Mouse (Mus musculus) forebrain, postnatal 0 days (tissue): ENCODE data around the gene Gc. TPM values are rescaled to one million over a fixed set of nuclear protein-coding genes. Genes with fewer than 3 reads are reported as not detected.

Experiments used
- ATAC-seq: fragments of 200-750 bp; cut with Nextera tagmentation; 2 replicates; pipeline ENCODE4 v1.8.0; 2017; ENCODE audit warnings: mild to moderate bottlenecking, moderate library complexity
- DNase-seq: peaks from one replicate; pipeline ENCODE4 v3.0.0-alpha.2; 2015
- H3K27ac ChIP-seq: fragments of 300-500 bp; sonication (generic); 2 replicates; pipeline ENCODE4 v1.5.1; 2014; ENCODE audit warnings: low read depth, mild to moderate bottlenecking, antibody characterized with exemption, low read length, moderate library complexity, mixed read lengths
- H3K27me3 ChIP-seq: fragments of 300-500 bp; sonication (generic); 2 replicates; pipeline ENCODE4 v1.6.1; 2014; ENCODE audit warnings: mild to moderate bottlenecking, low read length, mixed read lengths; ENCODE audit not compliant: insufficient read depth
- H3K36me3 ChIP-seq: fragments of 300-500 bp; sonication (generic); 2 replicates; pipeline ENCODE4 v1.6.1; 2014; ENCODE audit warnings: mild to moderate bottlenecking, moderate library complexity; ENCODE audit not compliant: insufficient read depth
- H3K4me1 ChIP-seq: fragments of 300-500 bp; sonication (generic); 2 replicates; pipeline ENCODE4 v1.6.1; 2014; ENCODE audit warnings: antibody characterized with exemption; ENCODE audit not compliant: insufficient read depth
- H3K4me2 ChIP-seq: fragments of 300-500 bp; sonication (generic); 2 replicates; pipeline ENCODE4 v1.6.1; 2014; ENCODE audit warnings: low read depth, mild to moderate bottlenecking, moderate library complexity
- H3K4me3 ChIP-seq: fragments of 300-500 bp; sonication (generic); 2 replicates; pipeline ENCODE4 v1.5.1; 2014; ENCODE audit warnings: low read depth, low read length, mixed read lengths
- H3K9ac ChIP-seq: fragments of 300-500 bp; sonication (generic); 2 replicates; pipeline ENCODE4 v1.6.1; 2014; ENCODE audit warnings: mild to moderate bottlenecking
- H3K9me3 ChIP-seq: fragments of 300-500 bp; sonication (generic); 2 replicates; pipeline ENCODE4 v1.6.1; 2016; ENCODE audit warnings: low read length
- CTCF ChIP-seq: sonication (generic); IDR thresholded peaks from 2 replicates; pipeline ENCODE4 v1.5.1; 2016; ENCODE audit warnings: antibody characterized with exemption, control low read depth, low read depth
- WGBS: fragments of 180-500 bp; shearing (Covaris S2); extraction: QIAGEN DNeasy Blood & Tissue Kit; methylation state at CpG from one replicate; pipeline ENCODE4 v1.1.7; 2014; 5-methylcytosine and 5-hydroxymethylcytosine counted together
- polyA plus RNA-seq: library from polyadenylated mRNA; unstranded; fragments of >200 nt; fragmentation: Nextera tagmentation; extraction: Ambion mirVana; gene quantifications from 2 replicates; pipeline ENCODE4 v1.2.1, GENCODE M21; 2015
- total RNA-seq: library from RNA; depleted of rRNA; stranded (reverse); fragments of >200 nt; gene quantifications from 2 replicates; pipeline ENCODE4 v1.2.3, GENCODE M21; 2014; rRNA removed

Gene Gc
- total RNA-seq (not detected in 2 replicates), polyA plus RNA-seq (not detected in 2 replicates)

DNA sequence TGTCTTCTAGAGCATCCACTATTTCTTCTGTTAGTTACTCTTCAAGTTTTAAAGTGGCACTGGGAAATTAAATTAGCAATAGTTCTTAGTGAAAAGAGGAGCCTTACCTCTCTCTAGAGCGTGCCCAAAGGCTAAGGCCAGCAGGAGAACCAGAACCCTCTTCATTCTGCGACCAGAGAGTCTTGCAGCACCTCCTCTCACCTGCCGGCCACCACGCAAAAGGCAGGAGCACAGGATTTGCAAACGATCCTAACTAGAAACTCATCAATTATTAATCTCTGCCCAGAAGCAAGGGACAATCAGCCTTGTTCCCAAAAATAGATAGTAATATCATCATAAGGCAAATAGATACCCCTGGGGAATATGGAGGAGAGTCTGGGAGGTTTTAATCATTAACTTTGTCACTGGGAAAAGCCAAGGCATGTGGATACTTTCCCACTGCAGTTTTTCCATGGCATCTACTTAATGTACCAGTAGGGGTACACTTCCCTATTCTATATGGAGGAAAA lies at the start of gene Gc:
Gc (minus strand) TSS at position 345 of the 509 bp plus-strand sequence.
- Histone ChIP-seq H3K4me2 (no peak within 1 kb of the TSS), H3K27me3 (no peaks in the 10 kb centered on the region), H3K4me1 (no peaks in the 10 kb centered on the region), H3K9me3 (no peaks in the 10 kb centered on the region), H3K36me3 (no peaks in the 10 kb centered on the region), H3K9ac (no peak within 1 kb of the TSS), H3K27ac (no peak within 1 kb of the TSS), H3K4me3 (no peak within 1 kb of the TSS)
- WGBS: 81% methylated on average over 5 of the region's 5 CpGs
- ATAC-seq (no peak), DNase-seq (no peak)
- no peak for TF ChIP-seq CTCF

DNA sequence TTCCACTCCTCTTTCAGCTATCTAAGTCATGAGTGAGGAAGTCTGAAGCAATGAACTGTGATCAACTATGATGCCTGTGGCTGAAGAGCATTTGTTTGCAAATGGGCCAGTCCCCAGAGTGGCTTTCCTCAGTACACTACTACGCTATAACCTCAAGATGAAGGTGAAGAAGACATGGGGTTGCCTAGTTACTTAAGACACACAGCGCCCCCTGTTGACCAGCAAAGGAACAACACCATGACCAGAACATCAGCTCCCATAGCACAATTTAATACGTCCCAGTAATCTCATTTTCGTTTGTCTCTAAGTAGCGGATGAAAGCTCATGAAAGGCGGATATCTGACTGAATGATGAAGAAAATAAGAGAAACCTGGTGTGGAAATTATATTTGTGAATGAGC lies 42.5 kb upstream of the Gc start:
- 64% methylated on average over 6 of the region's 6 CpGs for WGBS
- Histone ChIP-seq H3K9me3 (no peaks in the 10 kb centered on the region), H3K4me2 (no peak overlapping the region), H3K4me3 (no peak overlapping the region), H3K4me1 (no peaks in the 10 kb centered on the region), H3K36me3 (no peaks in the 10 kb centered on the region), H3K9ac (no peak overlapping the region), H3K27me3 (no peaks in the 10 kb centered on the region), H3K27ac (no peak overlapping the region)
- ATAC-seq (no peak), DNase-seq (no peak)
- TF ChIP-seq CTCF: peak; percentile 8; the same call in 1 of the 2 replicates

DNA sequence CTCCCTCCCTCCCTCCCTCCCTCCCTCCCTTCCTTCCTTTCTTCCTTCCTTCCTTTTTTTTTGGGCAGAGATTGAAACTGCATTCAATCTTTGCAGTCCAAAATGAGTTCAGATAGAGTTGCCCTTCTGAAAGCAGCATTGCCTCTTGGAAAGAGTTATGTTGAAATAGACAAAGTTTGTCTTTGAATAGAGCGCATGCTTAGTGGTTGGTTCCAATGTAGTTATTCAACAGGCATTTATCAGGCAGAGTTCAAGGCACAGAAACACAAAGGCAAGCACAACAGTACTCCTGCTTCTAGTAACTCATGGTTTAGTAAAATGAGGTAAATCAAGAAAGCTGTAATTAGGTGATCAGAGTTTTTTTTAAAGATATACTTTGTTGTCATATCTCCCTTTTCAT lies 34.9 kb upstream of the Gc start:
- no peaks in the 10 kb centered on the region for H3K9me3 ChIP-seq
- DNase-seq (no peak), ATAC-seq (no peak)
- no peaks in the 10 kb centered on the region for H3K4me1 ChIP-seq
- no peak overlapping the region for H3K4me3 ChIP-seq
- no peak overlapping the region for H3K9ac ChIP-seq
- no peak overlapping the region for H3K4me2 ChIP-seq
- H3K27ac ChIP-seq: no peak overlapping the region
- H3K27me3 ChIP-seq: no peaks in the 10 kb centered on the region
- TF ChIP-seq CTCF: no peak
- H3K36me3 ChIP-seq: no peaks in the 10 kb centered on the region
- 77% methylated on average over 1 of the region's 1 CpGs for WGBS

DNA sequence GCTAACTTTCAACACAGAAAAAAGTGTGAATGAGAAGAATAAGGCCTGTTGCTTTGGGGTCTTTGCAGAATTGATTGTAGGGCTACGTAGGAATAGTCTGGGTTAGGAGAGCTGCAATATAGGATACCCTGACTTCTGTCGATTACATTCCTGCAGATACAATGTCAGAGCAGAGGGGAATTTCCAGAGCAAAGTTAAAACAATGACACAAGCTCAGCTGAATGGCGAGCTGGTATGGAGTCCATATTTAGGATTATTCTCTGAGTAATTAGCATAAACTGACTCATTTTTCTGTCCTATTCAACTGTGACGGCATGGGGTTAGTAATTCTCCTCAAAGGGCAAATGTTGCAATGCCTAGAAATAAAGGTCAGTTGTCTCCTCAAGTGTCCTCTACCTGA lies 12.8 kb upstream of the Gc start:
- no peak for ATAC-seq
- no peak for TF ChIP-seq CTCF
- no peaks in the 10 kb centered on the region for H3K27me3 ChIP-seq

DNA sequence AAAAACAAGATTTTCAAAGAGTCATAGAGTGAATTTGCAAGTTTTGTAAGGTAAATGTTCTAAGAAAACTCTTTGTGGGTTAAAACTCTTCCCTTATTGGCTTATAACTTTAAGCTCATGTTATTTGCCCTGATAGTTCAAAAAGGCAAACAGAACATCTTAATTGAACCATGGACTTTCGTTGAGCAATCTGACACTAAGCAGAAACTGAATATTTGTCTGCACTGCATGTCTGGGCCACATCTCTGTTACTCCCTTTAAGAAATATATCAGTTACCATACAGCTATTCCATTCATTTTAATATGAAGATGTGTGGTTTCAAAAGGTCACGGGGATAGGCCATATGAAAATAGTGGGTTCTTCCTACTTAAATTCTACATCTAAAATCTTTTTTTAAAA lies 10.2 kb upstream of the Gc start:
- Histone ChIP-seq H3K27me3 (no peaks in the 10 kb centered on the region), H3K4me3 (no peak overlapping the region), H3K9me3 (no peaks in the 10 kb centered on the region), H3K27ac (no peak overlapping the region), H3K4me1 (no peaks in the 10 kb centered on the region), H3K9ac (no peak overlapping the region), H3K36me3 (no peaks in the 10 kb centered on the region), H3K4me2 (no peak overlapping the region)
- no peak for TF ChIP-seq CTCF
- DNase-seq: no peak
- ATAC-seq: no peak
- WGBS: 78% methylated on average over 2 of the region's 2 CpGs

More for the DNA sequence above, 12.8 kb upstream of the Gc start:
- no peak overlapping the region for H3K27ac ChIP-seq
- no peaks in the 10 kb centered on the region for H3K4me1 ChIP-seq
- no peak overlapping the region for H3K4me2 ChIP-seq
- no peaks in the 10 kb centered on the region for H3K9me3 ChIP-seq
- WGBS: 79% methylated on average over 4 of the region's 4 CpGs
- H3K36me3 ChIP-seq: no peaks in the 10 kb centered on the region
- no peak overlapping the region for H3K9ac ChIP-seq
- H3K4me3 ChIP-seq: no peak overlapping the region
- no peak for DNase-seq

DNA sequence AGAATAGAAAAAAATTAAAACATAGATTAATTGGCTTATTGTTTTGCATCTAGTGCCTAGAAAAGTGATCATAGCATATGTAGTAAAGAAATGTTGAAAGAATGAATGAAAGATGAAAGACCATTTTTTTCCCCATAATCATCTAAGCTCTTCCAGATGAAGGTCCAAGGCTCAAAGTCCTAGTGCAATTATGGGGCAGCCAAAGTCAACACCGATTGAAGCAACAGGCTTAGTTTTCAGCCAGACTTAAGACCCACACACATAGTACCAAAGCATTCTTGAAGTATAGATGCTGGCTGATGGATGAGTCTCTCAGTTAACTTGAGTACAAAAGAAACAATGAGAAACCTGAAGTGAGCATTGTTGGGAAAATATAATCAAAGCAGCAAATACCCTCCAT lies 9.3 kb upstream of the Gc start:
- Histone ChIP-seq H3K27me3 (no peaks in the 10 kb centered on the region), H3K36me3 (no peaks in the 10 kb centered on the region), H3K9ac (no peak overlapping the region), H3K4me2 (no peak overlapping the region), H3K27ac (no peak overlapping the region), H3K4me1 (no peaks in the 10 kb centered on the region), H3K9me3 (no peaks in the 10 kb centered on the region), H3K4me3 (no peak overlapping the region)
- 91% methylated on average over 1 of the region's 1 CpGs for WGBS
- no peak for TF ChIP-seq CTCF
- DNase-seq: no peak
- ATAC-seq: no peak

DNA sequence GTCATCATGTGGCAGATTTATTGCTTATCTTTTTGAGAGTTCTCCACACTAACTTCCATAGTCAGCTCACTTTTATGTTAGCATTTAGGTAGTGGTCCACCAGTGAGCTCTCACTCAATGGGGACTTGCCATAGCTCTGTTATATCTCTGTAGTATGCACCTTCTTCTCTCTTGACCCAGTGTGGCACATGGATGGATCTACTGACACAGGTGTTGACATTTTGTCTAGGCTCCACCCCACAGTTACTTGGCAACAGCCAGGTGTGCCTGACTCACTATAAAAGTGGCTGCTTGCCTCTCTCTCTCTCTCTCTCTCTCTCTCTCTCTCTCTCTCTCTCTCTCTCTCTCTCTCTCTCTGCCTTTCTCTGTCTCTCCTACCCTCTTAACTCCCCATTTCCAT lies 8.6 kb upstream of the Gc start:
- no peak for ATAC-seq
- no peak for DNase-seq
- no peak for TF ChIP-seq CTCF
- no peak overlapping the region for H3K4me2 ChIP-seq
- H3K36me3 ChIP-seq: no peaks in the 10 kb centered on the region
- no peak overlapping the region for H3K4me3 ChIP-seq
- H3K9ac ChIP-seq: no peak overlapping the region
- no peaks in the 10 kb centered on the region for H3K27me3 ChIP-seq
- no peaks in the 10 kb centered on the region for H3K4me1 ChIP-seq
- no peaks in the 10 kb centered on the region for H3K9me3 ChIP-seq
- no peak overlapping the region for H3K27ac ChIP-seq
